Mouse (Mus musculus) G1E (cell line): Measurements from ENCODE around the gene Bcl2l14.

Experiments used
- CTCF ChIP-seq: IDR thresholded peaks from 2 replicates; pipeline ENCODE4 v1.5.1; 2012; ENCODE audit warnings: low read depth, low read length, inconsistent platforms, mixed read lengths
- GATA1 ChIP-seq: IDR thresholded peaks from 2 replicates; pipeline ENCODE4 v1.6.1; 2012; ENCODE audit warnings: borderline replicate concordance, low read length, inconsistent platforms, mixed read lengths
- GATA2 ChIP-seq: IDR thresholded peaks from 2 replicates; pipeline ENCODE4 v1.6.1; 2012; ENCODE audit warnings: low read depth, low read length, inconsistent platforms, borderline replicate concordance
- POLR2AphosphoS5 ChIP-seq: IDR thresholded peaks from 2 replicates; pipeline ENCODE4 v1.6.1; 2012; ENCODE audit warnings: low read depth, low read length, inconsistent platforms; ENCODE audit not compliant: insufficient replicate concordance
- TAL1 ChIP-seq: conservative IDR thresholded peaks from 2 replicates; pipeline ENCODE4 v1.6.1; 2012; ENCODE audit warnings: low read depth, low read length, inconsistent platforms, mixed read lengths

GRCm38 (mm10) chr6:134433281-134433680 lies 37.2 kb downstream of the Bcl2l14 start:
- TF ChIP-seq CTCF (no peak), GATA1 (no peak), TAL1 (no peak), POLR2AphosphoS5 (no peak), GATA2 (no peak)
